Mouse (Mus musculus): Measurements from ENCODE around the gene Bean1.
"Not testable (repeated sequence)": the region's sequence is repeated elsewhere in the genome, so short reads cannot be mapped to it uniquely, and the experiment has no call there.

Bean1 gene

DNA sequence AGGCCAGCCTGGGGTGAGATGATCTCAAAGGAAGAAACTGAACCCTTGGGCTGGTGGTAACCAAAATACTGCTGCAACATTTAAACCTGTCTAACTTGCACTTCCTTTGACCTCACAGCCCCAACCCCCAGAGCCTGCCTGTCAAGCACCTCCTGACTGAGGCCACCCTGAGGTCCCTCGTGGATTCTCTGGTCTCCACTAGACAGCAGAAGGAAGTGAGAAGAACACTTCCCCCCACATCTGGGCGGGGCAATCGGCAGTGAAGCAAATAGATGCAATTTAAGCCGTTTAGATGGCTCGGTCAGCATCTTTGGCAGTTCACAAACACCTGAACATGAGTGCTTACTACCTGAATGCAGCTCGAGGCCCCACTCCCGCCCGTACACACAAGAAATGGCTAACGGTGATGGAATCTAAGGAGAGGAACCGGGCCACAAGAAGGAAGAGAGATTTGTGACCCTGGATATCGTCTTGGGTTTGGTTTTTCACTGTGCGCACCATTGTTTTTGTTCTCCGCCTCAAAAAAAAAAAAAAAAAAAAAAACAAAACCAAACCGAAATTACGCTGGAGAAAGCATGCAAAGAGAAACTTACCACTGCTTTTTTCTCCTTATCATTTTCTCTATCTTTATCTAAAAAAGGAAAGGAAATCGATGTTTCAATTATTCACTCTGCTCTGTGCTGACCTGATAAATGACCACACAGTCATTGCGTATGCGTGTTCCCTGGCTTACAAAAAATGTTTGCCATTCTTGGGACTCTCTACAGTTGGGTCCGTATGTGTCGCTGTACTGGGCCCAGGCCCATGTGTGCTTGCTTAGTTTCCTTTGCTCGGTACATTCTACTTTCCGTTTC lies 77.0 kb downstream of the Bean1 start:
- DNase-seq = peak; percentile 15 to 50

DNA sequence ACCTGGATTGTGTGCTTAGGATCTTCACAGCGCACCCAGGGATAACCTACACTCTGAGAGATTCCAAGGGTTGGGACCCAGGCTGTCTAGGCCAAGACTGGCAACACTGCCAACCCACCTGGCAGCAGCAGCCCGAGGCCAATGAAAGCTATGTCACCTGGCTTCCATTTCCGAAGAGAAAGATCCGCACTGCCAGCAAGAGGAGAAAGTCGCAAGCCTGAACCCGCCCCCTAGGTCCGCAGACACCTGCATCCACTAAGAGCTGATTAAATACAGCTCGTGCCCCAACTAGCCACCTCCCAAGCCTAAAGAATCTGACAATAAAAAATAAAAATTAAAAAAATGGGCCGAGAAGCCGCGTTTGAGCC lies 77.7 kb downstream of the Bean1 start:
- DNase-seq = peak; percentile 24 to 50

DNA sequence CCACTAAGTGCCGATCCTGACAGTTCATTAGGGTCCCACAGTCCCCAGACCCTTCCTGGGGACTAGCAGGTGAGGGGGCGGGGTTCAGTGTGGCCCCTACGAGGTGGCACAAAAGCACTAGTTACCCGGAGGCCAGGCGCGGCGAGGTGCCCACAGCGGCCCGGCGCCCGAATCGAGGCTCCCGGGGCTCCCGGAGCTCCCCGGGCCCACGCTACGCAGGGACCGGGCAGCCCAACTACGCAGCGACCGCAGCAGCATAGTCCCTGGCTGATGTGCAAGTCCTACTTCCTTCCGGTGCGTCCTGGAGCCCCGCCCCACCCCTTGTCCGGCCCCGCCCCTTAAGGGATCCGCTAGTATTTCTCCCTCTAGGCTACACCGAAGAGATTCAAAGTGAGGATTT lies 78.0 kb downstream of the Bean1 start, which contains the start of gene Tk2:
Gene Tk2, minus strand, starts transcription at position 283 of the 400 bp plus-strand sequence.
- peak; percentile 87 to 92 for DNase-seq

DNA sequence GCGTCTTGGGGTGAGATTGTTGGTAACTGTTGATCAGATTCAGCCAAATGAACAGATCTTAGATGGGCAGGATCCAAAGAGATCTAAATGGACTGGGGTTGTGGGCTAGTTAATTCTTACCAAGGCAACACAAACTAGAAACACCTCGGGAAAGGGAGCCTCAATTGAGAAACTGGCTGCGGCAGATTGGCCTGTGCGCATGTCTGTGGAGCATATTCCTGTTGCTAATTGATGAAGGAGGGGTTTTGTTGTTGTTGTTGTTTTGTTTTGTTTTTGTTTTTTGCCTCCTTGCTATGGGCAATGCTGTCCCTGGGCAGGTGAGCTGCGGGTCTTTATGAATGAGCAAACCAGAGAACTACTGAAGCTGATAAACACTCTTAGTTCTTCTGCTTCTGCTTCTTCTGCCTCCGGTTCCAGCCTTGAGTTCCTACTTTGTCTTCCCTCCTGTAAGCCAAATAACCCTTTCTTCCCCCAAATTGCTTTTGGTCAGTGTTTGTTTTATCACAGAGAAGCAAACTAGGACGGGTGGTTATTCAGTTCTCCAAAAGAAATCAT lies 79.3 kb downstream of the Bean1 start:
- DNase-seq = no peak

DNA sequence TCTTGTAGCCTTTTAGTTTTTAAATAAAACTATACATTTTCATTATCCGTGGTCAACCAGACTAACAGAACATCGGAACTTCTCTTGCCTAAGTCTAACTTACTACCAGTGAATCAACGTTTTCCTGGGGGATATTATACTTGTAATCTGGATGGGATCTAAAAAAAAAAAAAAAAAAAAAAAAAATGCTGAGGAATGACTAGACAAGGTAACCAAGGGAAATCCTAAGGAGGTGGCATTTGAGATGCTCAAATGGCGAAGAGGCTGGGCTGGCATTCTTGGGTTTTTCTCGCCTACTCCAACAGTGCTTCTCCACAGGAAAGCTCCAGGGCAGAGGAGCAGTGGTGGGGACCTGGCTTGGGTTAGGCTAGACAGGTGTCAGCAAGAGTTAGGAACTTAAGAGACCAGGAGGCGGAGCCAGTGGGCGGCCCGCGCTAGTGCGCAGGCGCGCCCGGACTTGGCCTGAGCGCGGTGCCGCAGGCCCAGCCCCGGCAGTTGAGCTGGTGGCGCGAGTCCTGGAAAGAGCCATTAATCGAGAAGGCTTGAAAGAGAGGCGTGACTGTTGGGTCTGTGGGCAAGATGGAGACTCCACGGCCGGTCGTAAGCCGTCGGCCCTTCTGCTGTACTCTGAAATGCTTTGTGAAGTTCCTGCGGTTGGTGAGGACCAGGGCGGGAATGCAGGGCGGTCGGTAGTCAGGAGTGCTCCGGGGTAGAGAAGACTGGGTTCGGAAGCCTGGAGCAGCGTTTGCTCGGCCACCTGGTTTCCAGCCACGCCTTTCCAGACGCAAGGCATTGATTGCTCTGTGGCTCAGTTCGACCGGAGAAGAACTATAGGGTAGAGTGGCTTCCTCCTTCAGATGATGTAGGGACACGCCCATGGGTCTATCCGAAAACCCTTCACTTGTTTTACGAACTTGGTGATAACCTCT lies 80.5 kb downstream of the Bean1 start, which contains the start of gene Cklf:
Gene Cklf, plus strand, starts transcription at position 423 of the 929 bp plus-strand sequence.
- peak; percentile 90 to 94 for DNase-seq

DNA sequence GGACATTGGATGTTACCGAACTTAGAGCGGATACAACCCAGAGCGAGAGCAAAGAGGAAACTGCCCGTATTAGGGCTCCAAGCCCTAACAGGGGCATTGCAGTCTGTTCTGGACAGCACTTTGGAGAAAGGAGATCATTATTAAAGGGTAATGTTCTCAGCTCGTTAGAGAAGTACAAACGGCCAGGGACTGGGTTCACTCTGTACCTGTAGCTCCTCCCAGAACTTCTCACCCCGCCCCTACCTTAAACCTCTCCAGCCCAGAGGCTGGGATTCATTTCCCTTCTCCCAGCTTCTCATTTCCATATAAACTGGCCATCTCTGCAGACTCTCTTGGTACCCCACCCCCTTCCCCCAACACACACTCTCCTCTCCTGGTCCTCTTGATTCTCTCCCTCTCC lies 81.2 kb downstream of the Bean1 start:
- DNase-seq = peak; percentile 25 to 40

DNA sequence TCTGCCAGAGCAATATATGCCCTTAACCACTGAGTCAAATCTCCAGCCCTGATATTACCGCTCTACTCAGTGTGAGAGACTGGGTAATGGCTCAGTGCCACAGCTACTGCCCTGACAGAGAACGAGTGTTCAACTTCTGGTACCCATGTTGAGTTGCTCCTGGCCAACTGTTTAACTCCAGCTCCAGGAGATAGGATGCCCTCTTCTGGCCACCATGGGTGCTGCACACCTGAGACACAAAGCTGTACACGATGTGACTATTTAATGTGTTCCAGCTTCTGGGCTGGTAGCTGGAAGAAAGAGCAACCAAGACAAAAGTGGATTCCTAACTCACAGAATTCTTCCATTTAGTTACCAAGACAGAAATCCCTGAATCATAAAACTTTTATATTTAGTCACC lies 82.8 kb downstream of the Bean1 start:
- peak; percentile 40 to 47 for DNase-seq

DNA sequence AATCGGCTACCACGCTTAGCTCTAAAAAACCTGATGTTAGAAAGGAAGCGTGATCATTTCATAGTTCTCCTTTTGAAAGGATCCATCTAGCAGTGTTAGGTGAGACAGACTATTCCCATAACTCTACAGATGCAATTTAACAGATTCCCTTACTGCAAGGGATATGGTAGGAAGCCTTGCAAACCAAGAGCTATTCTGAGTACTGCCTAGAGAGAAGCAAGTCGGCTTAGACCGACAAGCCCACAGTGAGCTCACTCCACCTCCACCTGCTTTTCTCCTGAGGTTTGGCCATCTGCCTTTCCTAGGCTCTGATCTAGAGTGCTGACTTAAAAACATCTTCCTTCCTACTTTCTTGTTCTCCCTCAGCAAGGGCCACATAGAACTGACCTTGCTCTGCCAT lies 91.6 kb downstream of the Bean1 start:
- not testable (repeated sequence) for DNase-seq

DNA sequence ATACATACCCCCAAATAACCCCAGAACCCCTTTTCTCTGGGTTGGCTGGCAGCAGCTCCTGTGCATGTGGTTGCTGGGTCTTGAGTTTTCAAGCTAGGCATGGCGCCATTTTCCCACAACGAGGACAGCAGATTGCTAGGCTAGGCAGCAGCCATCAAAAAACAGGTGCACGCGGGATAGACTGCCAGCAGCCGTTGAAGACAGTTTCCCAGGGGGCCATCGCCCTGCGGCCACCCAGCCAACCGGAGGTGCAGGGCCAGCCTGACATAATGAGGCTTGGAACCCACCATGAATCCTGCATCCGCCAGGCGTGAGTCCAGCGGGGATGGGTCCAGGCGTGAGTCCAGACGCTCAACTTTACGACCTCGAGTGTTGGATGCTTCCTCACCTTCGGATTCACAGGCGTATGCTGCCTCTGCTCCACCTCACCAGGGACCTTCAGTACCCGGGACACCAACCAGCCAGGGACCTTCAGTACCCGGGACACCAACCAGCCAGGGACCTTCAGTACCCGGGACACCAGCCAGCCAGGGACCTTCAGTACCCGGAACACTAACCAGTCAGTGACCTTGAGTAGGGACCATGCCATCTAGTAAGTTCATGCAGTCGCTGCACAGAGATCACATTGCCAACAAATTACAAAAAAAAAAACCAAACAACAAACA lies 94.2 kb downstream of the Bean1 start:
- DNase-seq = not testable (repeated sequence)

DNA sequence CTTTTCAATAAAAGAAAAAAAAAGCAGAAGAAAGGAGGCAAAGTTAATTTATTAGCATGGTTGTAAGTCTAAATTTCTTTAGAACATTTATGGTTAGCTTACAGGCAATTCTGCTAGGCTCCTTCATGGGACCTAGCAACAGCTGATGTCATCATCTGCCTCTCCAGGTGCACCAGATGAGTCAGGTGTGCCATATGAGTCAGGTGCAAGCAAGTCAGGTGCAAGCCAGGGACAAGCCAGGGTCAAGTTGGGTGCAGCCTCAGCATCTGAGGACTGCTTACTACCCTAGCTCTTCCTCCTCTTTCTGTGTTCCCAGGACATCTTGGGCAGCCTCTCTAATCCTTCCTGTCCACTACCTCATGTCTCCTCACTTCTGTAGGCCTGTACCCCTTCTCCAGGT lies 98.1 kb downstream of the Bean1 start:
- DNase-seq = no peak
